Mouse (Mus musculus): Measurements from ENCODE around the gene Cnnm3.

Cnnm3 gene

GRCm38 (mm10) chr1:36511289-36512021 lies at the start of gene Cnnm3:
Gene Cnnm3, plus strand, starts transcription at chr1:36511867.
- peaks cover 3% of the 10 kb centered on the region; the same call in 1 of the 2 replicates for H3K36me3 ChIP-seq (ENCODE audit: control insufficient read depth, insufficient read depth, low read length, poor library complexity, severe bottlenecking)
- no peaks in the 10 kb centered on the region for H3K27me3 ChIP-seq (ENCODE audit: control insufficient read depth, insufficient read depth, low read length, poor library complexity, severe bottlenecking)
- DNase-seq (ENCODE audit: low read depth, low spot score), result peak; percentile 97

- DNase-seq (ENCODE audit: low read depth, low spot score), result no peak
- Histone ChIP-seq H3K27me3 (ENCODE audit: control insufficient read depth, insufficient read depth, low read length, poor library complexity, severe bottlenecking) (no peaks in the 10 kb centered on the region), H3K36me3 (ENCODE audit: control insufficient read depth, insufficient read depth, low read length, poor library complexity, severe bottlenecking) (no peaks in the 10 kb centered on the region)
Observed at GRCm38 (mm10) chr1:36465641-36466160, 46.0 kb upstream of the Cnnm3 start.

- Histone ChIP-seq H3K36me3 (ENCODE audit: control insufficient read depth, insufficient read depth, low read length, poor library complexity, severe bottlenecking) (no peaks in the 10 kb centered on the region), H3K27me3 (ENCODE audit: control insufficient read depth, insufficient read depth, low read length, poor library complexity, severe bottlenecking) (no peaks in the 10 kb centered on the region)
- DNase-seq (ENCODE audit: low read depth, low spot score), result no peak
Observed at GRCm38 (mm10) chr1:36467446-36467845, 44.2 kb upstream of the Cnnm3 start.

GRCm38 (mm10) chr1:36469811-36470444 lies 41.7 kb upstream of the Cnnm3 start:
- no peaks in the 10 kb centered on the region for H3K36me3 ChIP-seq (ENCODE audit: control insufficient read depth, insufficient read depth, low read length, poor library complexity, severe bottlenecking)
- DNase-seq (ENCODE audit: low read depth, low spot score), result no peak
- H3K27me3 ChIP-seq (ENCODE audit: control insufficient read depth, insufficient read depth, low read length, poor library complexity, severe bottlenecking), result no peaks in the 10 kb centered on the region

- H3K27me3 ChIP-seq (ENCODE audit: control insufficient read depth, insufficient read depth, low read length, poor library complexity, severe bottlenecking), result no peaks in the 10 kb centered on the region
- peak; percentile 89 for DNase-seq (ENCODE audit: low read depth, low spot score)
- no peaks in the 10 kb centered on the region for H3K36me3 ChIP-seq (ENCODE audit: control insufficient read depth, insufficient read depth, low read length, poor library complexity, severe bottlenecking)
Observed at GRCm38 (mm10) chr1:36471181-36472105, 40.2 kb upstream of the Cnnm3 start, which contains the start of gene Cnnm4. Gene Cnnm4, plus strand, starts transcription at chr1:36471620.

GRCm38 (mm10) chr1:36472106-36472440 lies 39.6 kb upstream of the Cnnm3 start:
- no peaks in the 10 kb centered on the region for H3K36me3 ChIP-seq (ENCODE audit: control insufficient read depth, insufficient read depth, low read length, poor library complexity, severe bottlenecking)
- H3K27me3 ChIP-seq (ENCODE audit: control insufficient read depth, insufficient read depth, low read length, poor library complexity, severe bottlenecking), result no peaks in the 10 kb centered on the region
- no peak for DNase-seq (ENCODE audit: low read depth, low spot score)

GRCm38 (mm10) chr1:36473211-36473780 lies 38.4 kb upstream of the Cnnm3 start:
- H3K27me3 ChIP-seq (ENCODE audit: control insufficient read depth, insufficient read depth, low read length, poor library complexity, severe bottlenecking), result no peaks in the 10 kb centered on the region
- DNase-seq (ENCODE audit: low read depth, low spot score), result peak; percentile 56
- H3K36me3 ChIP-seq (ENCODE audit: control insufficient read depth, insufficient read depth, low read length, poor library complexity, severe bottlenecking), result no peaks in the 10 kb centered on the region

GRCm38 (mm10) chr1:36474646-36475045 lies 37.0 kb upstream of the Cnnm3 start:
- Histone ChIP-seq H3K36me3 (ENCODE audit: control insufficient read depth, insufficient read depth, low read length, poor library complexity, severe bottlenecking) (no peaks in the 10 kb centered on the region), H3K27me3 (ENCODE audit: control insufficient read depth, insufficient read depth, low read length, poor library complexity, severe bottlenecking) (no peaks in the 10 kb centered on the region)
- DNase-seq (ENCODE audit: low read depth, low spot score), result no peak

- H3K27me3 ChIP-seq (ENCODE audit: control insufficient read depth, insufficient read depth, low read length, poor library complexity, severe bottlenecking), result no peaks in the 10 kb centered on the region
- H3K36me3 ChIP-seq (ENCODE audit: control insufficient read depth, insufficient read depth, low read length, poor library complexity, severe bottlenecking), result no peaks in the 10 kb centered on the region
- DNase-seq (ENCODE audit: low read depth, low spot score), result no peak
Observed at GRCm38 (mm10) chr1:36475480-36476110, 36.1 kb upstream of the Cnnm3 start.

GRCm38 (mm10) chr1:36476426-36476825 lies 35.2 kb upstream of the Cnnm3 start:
- no peaks in the 10 kb centered on the region for H3K27me3 ChIP-seq (ENCODE audit: control insufficient read depth, insufficient read depth, low read length, poor library complexity, severe bottlenecking)
- no peaks in the 10 kb centered on the region for H3K36me3 ChIP-seq (ENCODE audit: control insufficient read depth, insufficient read depth, low read length, poor library complexity, severe bottlenecking)
- DNase-seq (ENCODE audit: low read depth, low spot score), result no peak

- Histone ChIP-seq H3K36me3 (ENCODE audit: control insufficient read depth, insufficient read depth, low read length, poor library complexity, severe bottlenecking) (no peaks in the 10 kb centered on the region), H3K27me3 (ENCODE audit: control insufficient read depth, insufficient read depth, low read length, poor library complexity, severe bottlenecking) (no peaks in the 10 kb centered on the region)
- no peak for DNase-seq (ENCODE audit: low read depth, low spot score)
Observed at GRCm38 (mm10) chr1:36478343-36478795, 33.3 kb upstream of the Cnnm3 start.

- DNase-seq (ENCODE audit: low read depth, low spot score), result no peak
- no peaks in the 10 kb centered on the region for H3K27me3 ChIP-seq (ENCODE audit: control insufficient read depth, insufficient read depth, low read length, poor library complexity, severe bottlenecking)
- no peaks in the 10 kb centered on the region for H3K36me3 ChIP-seq (ENCODE audit: control insufficient read depth, insufficient read depth, low read length, poor library complexity, severe bottlenecking)
Observed at GRCm38 (mm10) chr1:36479903-36480899, 31.5 kb upstream of the Cnnm3 start.

- no peaks in the 10 kb centered on the region for H3K27me3 ChIP-seq (ENCODE audit: control insufficient read depth, insufficient read depth, low read length, poor library complexity, severe bottlenecking)
- DNase-seq (ENCODE audit: low read depth, low spot score), result no peak
- no peaks in the 10 kb centered on the region for H3K36me3 ChIP-seq (ENCODE audit: control insufficient read depth, insufficient read depth, low read length, poor library complexity, severe bottlenecking)
Observed at GRCm38 (mm10) chr1:36483825-36484224, 27.8 kb upstream of the Cnnm3 start.
